Mouse (Mus musculus): Measurements from ENCODE around the gene Inpp5f. TPM values are rescaled to one million over a fixed set of nuclear protein-coding genes. Genes with fewer than 3 reads are reported as not detected.

The Inpp5f gene
- total and polyA plus RNA-seq, 3 experiments: 9.5 to 14.3 TPM; not detected in 1

GRCm38 (mm10) chr7:128740334-128740733, 129.2 kb downstream of the Inpp5f start, which contains the start of gene Mcmbp:
Mcmbp (minus strand) TSS chr7:128740495.
- Histone ChIP-seq H3K79me2 (ENCODE audit: control insufficient read depth, insufficient read depth, low read length, poor library complexity) (peaks cover 51% of the 10 kb centered on the region), H3K27ac (ENCODE audit: control insufficient read depth, low read depth, low read length) (peak within 1 kb of the TSS; percentile 54), H3K9ac (ENCODE audit: control insufficient read depth, low read depth, low read length, poor library complexity, severe bottlenecking) (peak within 1 kb of the TSS; percentile 93), H3K4me1 (ENCODE audit: control insufficient read depth in 1 of 2, insufficient read depth in 2 of 2, low read length in 2 of 2) (peaks cover 3 to 26% of the 10 kb centered on the region in 2 experiments; a peak in 2 of 4 replicates), H3K36me3 (ENCODE audit: control insufficient read depth in 1 of 2, insufficient read depth in 2 of 2, low read length in 2 of 2) (peaks cover 1 to 27% of the 10 kb centered on the region in 2 experiments; a peak in 3 of 4 replicates), H3K9me3 (replicated peaks; ENCODE audit: insufficient read depth, low read length) (no peaks in the 10 kb centered on the region), H3K4me3 (ENCODE audit: control insufficient read depth in 1 of 2, insufficient read depth in 1 of 2, low read depth in 2 of 2, low read length in 2 of 2) (peak within 1 kb of the TSS; percentile 85 to 86), H3K27me3 (ENCODE audit: control insufficient read depth in 1 of 2, insufficient read depth in 2 of 2, low read length in 2 of 2) (no peaks in the 10 kb centered on the region)
- DNase-seq (ENCODE audit: low read depth, low spot score): peak; percentile 97
- TF ChIP-seq CHD2 (IDR thresholded peaks at IDR 0.05; ENCODE audit: low read length) (peak; percentile 64), SMC3 (IDR thresholded peaks at IDR 0.05; ENCODE audit: low read depth, low read length) (no peak), USF1 (IDR thresholded peaks at IDR 0.05; ENCODE audit: low read depth, low read length) (peak; percentile 85), E2F4 (IDR thresholded peaks at IDR 0.05; ENCODE audit: borderline replicate concordance, low read depth, low read length) (no peak), TCF12 (IDR thresholded peaks at IDR 0.05; ENCODE audit: low read depth, low read length) (peak; percentile 45; the same call in 1 of the 2 replicates), CTCF (IDR thresholded peaks at IDR 0.05 in 2 of 3, conservative IDR thresholded peaks at IDR 0.05 in 1 of 3; ENCODE audit: control insufficient read depth in 1 of 3, insufficient read depth in 1 of 3, low read depth in 2 of 3, low read length in 3 of 3, poor library complexity in 1 of 3, severe bottlenecking in 1 of 3) (no peak), MXI1 (IDR thresholded peaks at IDR 0.05; ENCODE audit: low read depth, low read length) (peak; percentile 55; the same call in 1 of the 2 replicates), NELFE (IDR thresholded peaks at IDR 0.05; ENCODE audit: low read depth, low read length) (peak; percentile 63), MAZ (IDR thresholded peaks at IDR 0.05; ENCODE audit: low read depth, low read length) (peak; percentile 66; the same call in 1 of the 2 replicates), MYC (IDR thresholded peaks at IDR 0.05; ENCODE audit: low read depth, low read length) (0 out of 2 replicates have a peak, but pooled peaks have one; percentile 4), TBP (IDR thresholded peaks at IDR 0.05; ENCODE audit: low read depth, low read length) (0 out of 2 replicates have a peak, but pooled peaks have one; percentile 30), GABPA (IDR thresholded peaks at IDR 0.05; ENCODE audit: low read depth, low read length) (no peak), POLR2A (IDR thresholded peaks at IDR 0.05; ENCODE audit: control insufficient read depth in 1 of 2, insufficient read depth in 1 of 2, low read depth in 1 of 2, low read length in 2 of 2, poor library complexity in 1 of 2) (peak; percentile 81; a peak in 3 of 4 replicates), NRF1 (IDR thresholded peaks at IDR 0.05; ENCODE audit: insufficient read depth, low read depth, low read length, poor library complexity, severe bottlenecking) (peak; percentile 72), MAX (IDR thresholded peaks at IDR 0.05; ENCODE audit: low read length) (no peak), UBTF (IDR thresholded peaks at IDR 0.05; ENCODE audit: borderline replicate concordance, insufficient read depth, low read depth, low read length) (0 out of 2 replicates have a peak, but pooled peaks have one; percentile 34), JUND (IDR thresholded peaks at IDR 0.05; ENCODE audit: low read depth, low read length) (no peak), MEF2A (IDR thresholded peaks at IDR 0.05; ENCODE audit: extremely low read depth, insufficient replicate concordance, low read depth, low read length, poor library complexity, severe bottlenecking) (no peak), RCOR1 (IDR thresholded peaks at IDR 0.05; ENCODE audit: low read depth, low read length) (peak; percentile 54; the same call in 1 of the 2 replicates), SIN3A (IDR thresholded peaks at IDR 0.05; ENCODE audit: low read length) (peak; percentile 83; the same call in 1 of the 2 replicates), EP300 (IDR thresholded peaks at IDR 0.05; ENCODE audit: low read depth in 1 of 2, low read length in 2 of 2) (no peak), HCFC1 (IDR thresholded peaks at IDR 0.05; ENCODE audit: low read depth, low read length) (peak; percentile 94)
